Mouse (Mus musculus) lung, embryonic 14.5 days (tissue): ENCODE measurements around the gene 1700010B08Rik. TPM values are rescaled to one million over a fixed set of nuclear protein-coding genes. Genes with fewer than 3 reads are reported as not detected.

Experiments used
- ATAC-seq: fragments of 200-750 bp; cut with Nextera tagmentation; 2 replicates; pipeline ENCODE4 v1.8.0; 2017; ENCODE audit warnings: mild to moderate bottlenecking, moderate TSS enrichment, moderate library complexity; ENCODE audit not compliant: insufficient read depth
- DNase-seq: peaks from one replicate; pipeline ENCODE4 v3.0.0-alpha.2; 2015
- H3K27ac ChIP-seq: fragments of 300-500 bp; sonication (generic); 2 replicates; pipeline ENCODE4 v1.5.1; 2014; ENCODE audit warnings: low read depth, mild to moderate bottlenecking, moderate library complexity
- H3K27me3 ChIP-seq: fragments of 300-500 bp; sonication (generic); 2 replicates; pipeline ENCODE4 v1.6.1; 2014; ENCODE audit warnings: low read length, control low read depth; ENCODE audit not compliant: insufficient read depth
- H3K36me3 ChIP-seq: fragments of 300-500 bp; sonication (generic); 2 replicates; pipeline ENCODE4 v1.6.1; 2014; ENCODE audit warnings: control low read depth; ENCODE audit not compliant: insufficient read depth
- H3K4me1 ChIP-seq: fragments of 300-500 bp; sonication (generic); 2 replicates; pipeline ENCODE4 v1.6.1; 2014; ENCODE audit warnings: antibody characterized with exemption, control low read depth; ENCODE audit not compliant: insufficient read depth
- H3K4me2 ChIP-seq: fragments of 300-500 bp; sonication (generic); 2 replicates; pipeline ENCODE4 v1.6.1; 2014; ENCODE audit warnings: mild to moderate bottlenecking
- H3K4me3 ChIP-seq: fragments of 300-500 bp; sonication (generic); 2 replicates; pipeline ENCODE4 v1.5.1; 2014; ENCODE audit warnings: low read depth, low read length
- H3K9ac ChIP-seq: fragments of 300-500 bp; sonication (generic); 2 replicates; pipeline ENCODE4 v1.6.1; 2014
- H3K9me3 ChIP-seq: fragments of 300-500 bp; sonication (generic); 2 replicates; pipeline ENCODE4 v1.6.1; 2016; ENCODE audit warnings: low read depth, low read length, control low read depth
- CTCF ChIP-seq: IDR thresholded peaks from 2 replicates; pipeline ENCODE4 v1.5.1; 2016; ENCODE audit warnings: antibody characterized with exemption, low read depth
- WGBS: fragments of 180-500 bp; shearing (Covaris S2); extraction: QIAGEN DNeasy Blood & Tissue Kit; methylation state at CpG from one replicate; pipeline ENCODE4 v1.1.7; 2014; 5-methylcytosine and 5-hydroxymethylcytosine counted together
- polyA plus RNA-seq: library from polyadenylated mRNA; unstranded; fragments of >200 nt; fragmentation: Nextera tagmentation; extraction: Ambion mirVana; gene quantifications from 2 replicates; pipeline ENCODE4 v1.2.1, GENCODE M21; 2014

Gene 1700010B08Rik
- polyA plus RNA-seq, 1 experiment from 2014 or later = not detected

- Histone ChIP-seq H3K36me3 (no peaks in the 10 kb centered on the region), H3K4me1 (peaks cover 7% of the 10 kb centered on the region; the same call in 1 of the 2 replicates), H3K27ac (no peak overlapping the region), H3K4me2 (no peak overlapping the region), H3K27me3 (no peaks in the 10 kb centered on the region), H3K4me3 (no peak overlapping the region), H3K9me3 (no peaks in the 10 kb centered on the region), H3K9ac (no peak overlapping the region)
- 82% methylated on average over 5 of the region's 5 CpGs for WGBS
- ATAC-seq (no peak), DNase-seq (no peak)
- no peak for TF ChIP-seq CTCF
Observed at GRCm38 (mm10) chr2:173716966-173717365, 2.2 kb upstream of the 1700010B08Rik start.

DNA sequence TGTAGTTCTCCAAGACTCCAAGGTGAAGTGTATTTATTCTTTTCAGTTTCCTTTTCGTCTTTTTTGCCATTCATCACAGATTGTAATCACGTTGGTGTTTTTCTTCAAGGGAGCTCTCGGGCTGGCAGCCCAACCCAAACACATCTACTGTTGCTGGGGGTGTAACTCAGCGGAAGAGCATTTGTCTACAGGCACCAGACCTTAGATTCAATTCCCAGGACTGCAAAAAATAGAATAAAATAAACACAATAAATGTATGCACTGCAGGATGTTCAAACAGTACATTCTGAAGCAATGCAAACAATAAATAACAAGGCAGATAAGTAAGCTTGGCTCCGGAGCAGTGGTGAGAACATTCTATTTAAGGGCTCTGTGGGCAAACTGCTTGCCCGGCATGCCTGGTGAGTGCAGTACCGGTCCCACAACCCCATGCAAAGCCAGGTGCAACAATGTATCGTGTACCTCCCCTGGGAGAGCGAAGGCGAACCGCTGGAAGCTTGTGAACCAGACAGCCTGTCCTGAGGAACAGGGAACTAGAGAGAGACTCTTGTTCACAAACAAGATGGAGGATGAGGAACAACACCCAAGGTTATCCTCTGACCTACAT, 3.1 kb downstream of the 1700010B08Rik start:
- ATAC-seq = peak; percentile 52; the same call in 1 of the 2 replicates
- no peak for TF ChIP-seq CTCF
- WGBS = 39% methylated on average over 11 of the region's 11 CpGs

GRCm38 (mm10) chr2:173724382-173724781, 5.2 kb downstream of the 1700010B08Rik start:
- H3K36me3 ChIP-seq = no peaks in the 10 kb centered on the region
- DNase-seq = peak; percentile 14
- no peak for TF ChIP-seq CTCF
- H3K9ac ChIP-seq = no peak overlapping the region
- H3K4me3 ChIP-seq = no peak overlapping the region
- H3K27me3 ChIP-seq = no peaks in the 10 kb centered on the region
- H3K9me3 ChIP-seq = no peaks in the 10 kb centered on the region
- H3K4me1 ChIP-seq = peaks cover 6% of the 10 kb centered on the region; the same call in 1 of the 2 replicates
- H3K4me2 ChIP-seq = peak overlapping the region; percentile 18; the same call in 1 of the 2 replicates
- ATAC-seq = peak; percentile 39; the same call in 1 of the 2 replicates
- H3K27ac ChIP-seq = no peak overlapping the region
- 26% methylated on average over 14 of the region's 14 CpGs for WGBS

More for the DNA sequence above, 3.1 kb downstream of the 1700010B08Rik start:
- Histone ChIP-seq H3K27me3 (no peaks in the 10 kb centered on the region), H3K27ac (no peak overlapping the region), H3K9me3 (no peaks in the 10 kb centered on the region), H3K4me1 (peaks cover 6% of the 10 kb centered on the region; the same call in 1 of the 2 replicates), H3K9ac (no peak overlapping the region), H3K4me2 (no peak overlapping the region), H3K36me3 (no peaks in the 10 kb centered on the region), H3K4me3 (no peak overlapping the region)
- peak; percentile 25 for DNase-seq

GRCm38 (mm10) chr2:173724940-173725807, 6.0 kb downstream of the 1700010B08Rik start:
- Histone ChIP-seq H3K9me3 (no peaks in the 10 kb centered on the region), H3K9ac (no peak overlapping the region), H3K36me3 (no peaks in the 10 kb centered on the region), H3K4me2 (no peak overlapping the region), H3K4me3 (no peak overlapping the region), H3K27me3 (no peaks in the 10 kb centered on the region), H3K4me1 (peaks cover 6% of the 10 kb centered on the region; the same call in 1 of the 2 replicates), H3K27ac (no peak overlapping the region)
- DNase-seq (no peak), ATAC-seq (peak; percentile 29; the same call in 1 of the 2 replicates)
- TF ChIP-seq CTCF = no peak
- WGBS = 56% methylated on average over 15 of the region's 15 CpGs

- whole genome bisulfite sequencing = 77% methylated on average over 4 of the region's 4 CpGs
Observed at GRCm38 (mm10) chr2:173725819-173726218, 6.6 kb downstream of the 1700010B08Rik start.

DNA sequence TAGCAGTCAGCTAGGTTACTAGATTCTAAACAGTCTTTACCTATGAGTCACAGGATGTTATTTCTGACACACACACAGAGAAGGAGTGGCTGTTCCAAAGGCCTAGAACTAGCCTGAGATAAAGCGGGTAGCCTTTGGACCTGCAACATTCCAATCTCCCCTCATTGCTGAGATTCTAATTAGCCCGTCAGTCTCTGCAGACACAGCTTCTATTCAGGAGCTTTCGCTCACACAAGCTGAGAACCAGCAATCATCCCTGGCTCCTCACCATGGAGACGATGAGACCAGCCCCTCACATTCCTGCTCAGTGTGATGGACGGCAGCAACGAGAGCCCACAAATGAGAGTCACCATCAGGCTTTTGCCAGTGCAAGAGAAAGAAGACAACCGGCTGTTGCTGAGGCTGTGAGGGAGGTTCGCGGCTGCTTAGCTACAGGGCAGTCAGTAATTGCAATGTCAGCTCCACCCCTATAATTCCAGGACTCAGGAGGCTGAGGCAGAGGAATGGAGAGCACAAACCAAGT, 11.3 kb downstream of the 1700010B08Rik start:
- H3K27ac ChIP-seq = no peak overlapping the region
- no peak for TF ChIP-seq CTCF
- 12% methylated on average over 9 of the region's 9 CpGs for whole genome bisulfite sequencing
- H3K4me1 ChIP-seq = no peaks in the 10 kb centered on the region
- no peak overlapping the region for H3K4me3 ChIP-seq
- DNase-seq (peak; percentile 42), ATAC-seq (peak; percentile 51; the same call in 1 of the 2 replicates)
- H3K9ac ChIP-seq = no peak overlapping the region
- no peaks in the 10 kb centered on the region for H3K27me3 ChIP-seq
- no peaks in the 10 kb centered on the region for H3K9me3 ChIP-seq
- H3K4me2 ChIP-seq = peak overlapping the region; percentile 7; the same call in 1 of the 2 replicates
- H3K36me3 ChIP-seq = no peaks in the 10 kb centered on the region

More at GRCm38 (mm10) chr2:173725819-173726218, 6.6 kb downstream of the 1700010B08Rik start:
- Histone ChIP-seq H3K4me1 (peaks cover 6% of the 10 kb centered on the region; the same call in 1 of the 2 replicates), H3K9me3 (no peaks in the 10 kb centered on the region), H3K4me2 (no peak overlapping the region), H3K27ac (no peak overlapping the region), H3K9ac (no peak overlapping the region), H3K4me3 (no peak overlapping the region), H3K27me3 (no peaks in the 10 kb centered on the region), H3K36me3 (no peaks in the 10 kb centered on the region)
- DNase-seq (no peak), ATAC-seq (no peak)
- TF ChIP-seq CTCF = no peak
